Mouse (Mus musculus) bone marrow, adult 2 months (tissue): ENCODE data around the gene Vrk2.

Source experiments
- CTCF ChIP-seq: fragments of 200-500 bp; IDR thresholded peaks from 2 replicates; pipeline ENCODE4 v1.5.1; 2011; ENCODE audit warnings: low read length, control low read depth; ENCODE audit not compliant: control insufficient read depth, insufficient read depth
- POLR2A ChIP-seq: fragments of 200-500 bp; IDR thresholded peaks from 2 replicates; pipeline ENCODE4 v1.6.1; 2011; ENCODE audit warnings: low read depth, mild to moderate bottlenecking, control low read depth, low read length, borderline replicate concordance; ENCODE audit not compliant: control insufficient read depth

DNA sequence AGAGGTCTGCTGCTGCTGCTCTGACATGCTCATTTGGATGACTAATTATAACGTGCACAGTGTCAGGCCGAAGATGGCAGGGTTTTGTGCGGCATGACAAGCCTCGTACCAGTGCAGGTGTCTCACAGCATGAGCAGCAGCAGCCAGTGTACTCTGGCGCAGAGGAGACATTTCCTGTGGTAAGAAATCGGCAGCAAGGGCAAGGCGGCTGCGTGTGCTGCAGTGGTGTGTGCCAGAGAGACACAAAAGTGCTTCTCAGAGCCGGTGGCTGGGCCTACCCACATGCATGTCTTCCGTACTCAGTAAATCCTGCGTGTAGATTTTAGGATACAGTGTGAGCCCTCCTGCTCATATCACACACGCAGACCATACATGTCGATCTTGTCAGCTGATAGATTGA lies 156.0 kb downstream of the Vrk2 start:
- TF ChIP-seq CTCF (no peak), POLR2A (no peak)
